Mouse (Mus musculus): ENCODE measurements around the gene Trpm5. TPM values are rescaled to one million over a fixed set of nuclear protein-coding genes. Genes with fewer than 3 reads are reported as not detected.

Trpm5 gene
- total RNA-seq, 2 experiments from 2014 or later, result not detected

DNA sequence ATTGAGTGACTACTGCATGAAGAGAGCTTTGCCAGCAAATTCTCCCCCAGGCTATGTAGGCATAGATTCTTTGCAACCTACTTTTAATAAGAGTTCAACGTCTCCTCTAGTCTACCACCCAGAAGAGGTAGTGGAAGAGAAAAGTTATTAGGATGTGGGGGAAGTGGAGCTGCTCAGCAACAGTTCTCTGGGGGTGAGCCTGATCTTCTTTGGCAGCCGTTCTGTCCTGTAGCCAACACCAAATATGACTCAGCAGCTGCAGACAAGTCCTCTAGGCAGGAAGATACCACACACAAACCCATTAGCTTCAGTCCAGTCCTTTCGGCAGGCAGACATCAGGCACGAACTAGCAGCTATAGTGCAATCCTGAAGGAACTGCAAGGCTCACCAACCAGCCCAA, 6.3 kb upstream of the Trpm5 start:
- no peak overlapping the region for H3K4me3 ChIP-seq
- peak; percentile 16 to 27 for DNase-seq (ENCODE audit: extremely low spot score in 1 of 2, low spot score in 2 of 2)
- no peak overlapping the region for H3K27ac ChIP-seq
- TF ChIP-seq CTCF (IDR thresholded peaks at IDR 0.05), result no peak
- intact Hi-C loops (cut with DNase I), result no loop called here

- Histone ChIP-seq H3K4me3 (no peak overlapping the region), H3K27ac (no peak overlapping the region)
- intact Hi-C loops (cut with DNase I), result no loop called here
- no peak for DNase-seq (ENCODE audit: extremely low spot score in 1 of 2, low spot score in 2 of 2)
- no peak for TF ChIP-seq CTCF (IDR thresholded peaks at IDR 0.05)
Measured at GRCm38 (mm10) chr7:143095554-143095907, 1.1 kb upstream of the Trpm5 start.

DNA sequence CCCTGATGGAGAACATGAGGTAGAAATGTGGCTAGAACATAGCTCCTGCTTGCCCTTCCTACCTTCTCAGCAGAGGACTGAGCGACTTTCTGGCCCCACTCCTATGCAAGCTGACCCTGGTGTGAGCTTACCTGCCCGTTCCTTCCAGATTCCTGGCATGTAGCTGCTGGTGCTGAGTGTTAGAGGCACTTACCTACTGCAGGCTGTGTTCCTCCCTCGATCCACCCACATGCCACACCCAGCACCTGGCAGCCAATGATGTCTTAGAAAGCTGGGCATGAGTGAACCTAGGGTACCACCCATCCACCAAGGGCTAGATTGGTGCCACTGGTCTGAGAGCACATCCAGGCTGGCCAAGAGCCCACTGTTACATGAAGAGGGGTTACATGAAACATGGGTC, 595 bp downstream of the Trpm5 start:
- TF ChIP-seq CTCF (IDR thresholded peaks at IDR 0.05), result no peak
- H3K27ac ChIP-seq, result no peak overlapping the region
- intact Hi-C loops (cut with DNase I), result loop anchor here (1.0 to 5.0 kb wide), 2 partner anchors 46 to 378 kb away; partner anchors contain the start of gene Slc22a18
- H3K4me3 ChIP-seq, result no peak overlapping the region
- no peak for DNase-seq (ENCODE audit: extremely low spot score in 1 of 2, low spot score in 2 of 2)

DNA sequence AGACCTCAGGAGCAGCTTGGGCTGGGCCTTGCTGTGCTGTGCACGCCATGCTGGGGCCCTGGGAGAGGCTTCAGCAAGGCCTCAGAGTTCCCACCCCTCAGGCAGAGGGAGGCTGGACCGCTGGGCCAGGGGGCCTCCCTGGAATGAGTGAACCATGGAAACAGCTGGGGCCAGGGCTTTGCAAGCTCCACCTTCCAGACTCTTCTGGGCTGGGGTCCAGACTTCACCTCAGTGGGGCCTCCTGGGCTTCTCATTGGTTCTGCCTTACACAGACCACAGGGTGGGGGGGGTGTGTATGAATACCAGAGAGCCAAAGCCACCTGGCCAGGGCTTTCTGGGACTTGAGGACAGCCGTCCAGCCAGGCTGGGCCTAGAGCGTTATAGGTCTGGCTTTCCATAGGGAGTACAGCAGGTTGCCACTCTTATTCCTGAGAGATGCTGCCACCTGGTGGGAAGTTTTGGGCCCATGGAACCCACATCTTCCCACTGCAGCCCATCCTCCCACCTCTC, 7.3 kb downstream of the Trpm5 start:
- DNase-seq (ENCODE audit: extremely low spot score in 1 of 2, low spot score in 2 of 2), result no peak
- Histone ChIP-seq H3K4me3 (no peak overlapping the region), H3K27ac (no peak overlapping the region)
- peak; percentile 49 for TF ChIP-seq CTCF (IDR thresholded peaks at IDR 0.05)
- intact Hi-C loops (cut with DNase I), result loop anchor here (1.0 kb wide), 1 partner anchor 193 kb away; no protein-coding TSS in a partner anchor

GRCm38 (mm10) chr7:143086366-143086765, 8.1 kb downstream of the Trpm5 start:
- DNase-seq (ENCODE audit: extremely low spot score in 1 of 2, low spot score in 2 of 2), result peak; percentile 31 to 47
- intact Hi-C loops (cut with DNase I), result loop anchor here (1.0 kb wide), 1 partner anchor 78 kb away; no protein-coding TSS in a partner anchor
- TF ChIP-seq CTCF (IDR thresholded peaks at IDR 0.05), result peak; percentile 83

GRCm38 (mm10) chr7:143083708-143084107, 10.7 kb downstream of the Trpm5 start:
- TF ChIP-seq CTCF (IDR thresholded peaks at IDR 0.05), result no peak
- no peak for DNase-seq (ENCODE audit: extremely low spot score in 1 of 2, low spot score in 2 of 2)
- intact Hi-C loops (cut with DNase I), result no loop called here
- no peak overlapping the region for H3K27ac ChIP-seq
- H3K4me3 ChIP-seq, result no peak overlapping the region

More at GRCm38 (mm10) chr7:143086366-143086765, 8.1 kb downstream of the Trpm5 start:
- Histone ChIP-seq H3K4me3 (no peak overlapping the region), H3K27ac (no peak overlapping the region)

GRCm38 (mm10) chr7:143082024-143082423, 12.4 kb downstream of the Trpm5 start:
- DNase-seq (ENCODE audit: extremely low spot score in 1 of 2, low spot score in 2 of 2), result no peak
- intact Hi-C loops (cut with DNase I), result no loop called here
- no peak for TF ChIP-seq CTCF (IDR thresholded peaks at IDR 0.05)
- Histone ChIP-seq H3K4me3 (no peak overlapping the region), H3K27ac (no peak overlapping the region)

GRCm38 (mm10) chr7:143077351-143077750, 17.1 kb downstream of the Trpm5 start:
- DNase-seq (ENCODE audit: extremely low spot score in 1 of 2, low spot score in 2 of 2), result no peak
- Histone ChIP-seq H3K4me3 (no peak overlapping the region), H3K27ac (no peak overlapping the region)
- no peak for TF ChIP-seq CTCF (IDR thresholded peaks at IDR 0.05)
- intact Hi-C loops (cut with DNase I), result no loop called here

DNA sequence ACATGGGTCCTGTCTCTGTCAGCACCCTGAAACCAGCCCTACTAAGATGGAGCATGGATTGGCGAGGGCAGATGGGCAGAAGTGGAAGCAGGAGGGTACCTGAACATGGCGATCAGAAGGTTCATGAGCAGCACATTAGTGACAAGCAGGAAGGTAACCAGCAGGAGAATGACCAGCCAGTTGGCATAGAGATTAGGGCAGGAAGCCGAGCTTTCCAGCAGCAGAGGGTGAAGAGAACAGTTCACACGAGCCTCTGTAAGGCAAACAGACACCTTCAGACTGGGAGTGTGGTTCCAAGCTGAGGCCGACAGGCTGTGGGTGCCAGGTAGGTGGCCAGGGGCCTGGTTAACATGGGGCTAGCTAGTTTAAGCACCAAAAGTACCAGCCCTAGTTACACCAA, 19.0 kb downstream of the Trpm5 start:
- intact Hi-C loops (cut with DNase I), result no loop called here

DNA sequence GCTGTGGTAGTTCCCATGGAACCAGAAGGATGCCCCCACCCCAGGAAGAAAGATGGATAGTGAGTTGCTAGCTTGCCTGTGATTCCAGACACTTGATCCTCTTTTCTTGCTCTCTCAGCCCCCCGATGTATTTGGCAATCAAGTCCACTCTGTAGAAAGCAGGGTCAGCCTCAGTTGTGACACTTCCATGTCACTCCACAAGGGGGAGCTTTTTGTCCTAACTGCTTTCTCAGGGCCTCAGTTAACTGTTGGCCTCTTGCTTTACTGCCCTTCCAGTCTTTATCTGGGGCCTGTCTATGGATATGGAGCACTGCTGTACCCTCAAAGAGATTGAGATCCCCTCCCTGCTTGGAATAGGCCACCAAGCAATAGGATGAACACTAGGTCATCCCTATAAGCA, 21.4 kb downstream of the Trpm5 start:
- peak; percentile 71 for TF ChIP-seq CTCF (IDR thresholded peaks at IDR 0.05)
- Histone ChIP-seq H3K27ac (no peak overlapping the region), H3K4me3 (no peak overlapping the region)
- peak in 1 of 2 experiments; percentile 41 for DNase-seq (ENCODE audit: extremely low spot score in 1 of 2, low spot score in 2 of 2)
- intact Hi-C loops (cut with DNase I), result no loop called here

More for the DNA sequence above, 19.0 kb downstream of the Trpm5 start:
- no peak overlapping the region for H3K27ac ChIP-seq
- TF ChIP-seq CTCF (IDR thresholded peaks at IDR 0.05), result no peak
- no peak for DNase-seq (ENCODE audit: extremely low spot score in 1 of 2, low spot score in 2 of 2)
- no peak overlapping the region for H3K4me3 ChIP-seq

DNA sequence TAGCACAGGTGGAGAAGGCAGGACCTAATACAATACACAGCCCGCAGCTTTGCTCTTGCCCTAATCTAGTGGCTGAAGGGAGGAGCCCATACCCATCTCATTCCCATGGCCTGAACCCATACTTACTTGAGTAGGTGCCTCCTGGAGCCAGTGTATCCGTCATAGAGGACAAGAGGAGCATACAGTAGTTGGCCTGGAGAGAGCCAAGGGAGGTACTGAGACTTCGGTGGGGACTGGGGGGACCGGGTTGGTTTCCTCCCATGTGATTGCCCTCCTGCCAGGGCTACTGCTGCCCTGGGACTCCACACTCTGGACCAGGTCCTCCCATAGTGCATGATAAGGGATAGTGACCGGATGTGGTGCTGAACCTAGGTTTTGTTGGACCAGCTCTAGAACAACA, 21.8 kb downstream of the Trpm5 start:
- intact Hi-C loops (cut with DNase I), result no loop called here
- Histone ChIP-seq H3K4me3 (no peak overlapping the region), H3K27ac (no peak overlapping the region)
- no peak for DNase-seq (ENCODE audit: extremely low spot score in 1 of 2, low spot score in 2 of 2)
- no peak for TF ChIP-seq CTCF (IDR thresholded peaks at IDR 0.05)

DNA sequence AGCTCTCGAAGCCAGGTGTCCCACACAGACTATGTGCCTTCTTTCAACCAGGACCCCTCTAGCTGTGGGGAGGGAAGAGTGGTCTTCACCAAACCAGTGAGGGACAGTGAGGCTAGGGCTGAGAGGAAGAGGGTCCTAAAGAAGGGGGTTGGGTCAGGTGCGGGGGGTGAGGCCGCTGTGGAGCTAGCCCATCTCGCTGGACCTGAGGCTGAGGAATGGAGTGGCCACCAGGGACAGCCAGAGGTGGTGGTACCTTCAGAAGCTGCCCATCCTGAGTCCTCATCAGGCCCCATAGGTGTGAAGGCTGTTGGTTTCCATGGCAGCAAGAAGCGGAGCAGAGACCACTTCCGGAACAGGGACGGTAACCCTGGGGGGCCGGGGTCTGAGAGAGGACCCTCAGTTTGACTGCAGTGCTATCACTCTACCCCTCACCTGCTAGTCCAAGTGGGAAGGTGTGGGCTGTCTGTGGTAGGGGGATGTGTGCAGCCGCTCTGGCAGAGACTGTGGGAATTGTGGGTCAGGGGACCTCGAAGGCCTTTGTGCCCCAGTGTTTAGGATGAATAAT, 23.9 kb downstream of the Trpm5 start:
- intact Hi-C loops (cut with DNase I), result no loop called here
- H3K4me3 ChIP-seq, result peak overlapping the region; percentile 86
- DNase-seq (ENCODE audit: extremely low spot score in 1 of 2, low spot score in 2 of 2), result no peak
- no peak for TF ChIP-seq CTCF (IDR thresholded peaks at IDR 0.05)
- H3K27ac ChIP-seq, result no peak overlapping the region
